Mouse (Mus musculus): ENCODE data around the gene Rspo3. TPM values are rescaled to one million over a fixed set of nuclear protein-coding genes. Genes with fewer than 3 reads are reported as not detected.
A peak's percentile ranks its signal among the peaks of the same experiment; 100 is the strongest.

The Rspo3 gene
- total RNA-seq, 2 experiments from 2014 or later = 12.4 to 14.5 TPM

- no peak for DNase-seq (ENCODE audit: low spot score in 2 of 2)
These were observed 94.4 kb downstream of the Rspo3 start for GRCm38 (mm10) chr10:29441297-29441696.

- peak; percentile 8 to 57 for DNase-seq (ENCODE audit: low spot score in 2 of 2)
These were observed 102.7 kb downstream of the Rspo3 start for GRCm38 (mm10) chr10:29432935-29433453.

DNA sequence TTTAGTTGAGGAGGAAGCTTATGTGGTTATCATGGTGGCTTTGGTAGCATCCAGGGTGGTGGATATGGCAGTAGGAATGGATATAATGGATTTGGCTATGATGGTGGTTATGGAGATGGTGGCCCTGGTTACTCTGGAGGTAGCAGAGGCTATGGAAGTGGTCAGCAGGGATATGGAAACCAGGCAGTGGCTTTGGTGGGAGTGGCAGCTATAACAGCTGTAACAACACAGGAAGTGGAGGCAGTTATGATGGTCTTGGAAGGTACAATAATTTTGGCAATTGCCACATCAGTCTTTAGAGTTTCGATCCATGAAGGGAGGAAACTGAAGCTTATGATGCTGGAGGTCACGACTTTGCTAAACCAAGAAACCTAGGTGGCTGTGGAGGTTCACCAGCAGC is 109.0 kb downstream of the Rspo3 start:
- DNase-seq (ENCODE audit: low spot score in 2 of 2) = no peak

DNA sequence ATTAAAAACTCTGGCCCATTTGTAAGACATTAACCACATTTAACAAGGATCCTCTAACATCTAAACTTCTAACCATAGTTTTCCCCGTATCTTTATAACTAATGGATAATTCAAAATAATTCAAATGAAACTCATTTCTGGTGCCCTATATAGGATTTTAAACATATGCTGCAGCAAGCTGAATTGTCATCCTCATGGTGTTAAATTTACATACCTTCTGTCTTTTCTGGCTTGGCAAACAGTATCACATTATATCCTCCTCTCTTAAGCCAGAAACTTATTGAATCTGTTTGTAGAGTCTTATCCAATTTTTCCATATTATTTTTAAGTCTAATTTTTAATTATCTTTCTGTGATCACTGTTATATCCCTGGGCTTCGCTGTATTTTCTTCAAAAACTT is 111.1 kb downstream of the Rspo3 start:
- no peak for DNase-seq (ENCODE audit: low spot score in 2 of 2)

GRCm38 (mm10) chr10:29414361-29414760 is 121.3 kb downstream of the Rspo3 start:
- DNase-seq (ENCODE audit: low spot score in 2 of 2) = no peak

DNA sequence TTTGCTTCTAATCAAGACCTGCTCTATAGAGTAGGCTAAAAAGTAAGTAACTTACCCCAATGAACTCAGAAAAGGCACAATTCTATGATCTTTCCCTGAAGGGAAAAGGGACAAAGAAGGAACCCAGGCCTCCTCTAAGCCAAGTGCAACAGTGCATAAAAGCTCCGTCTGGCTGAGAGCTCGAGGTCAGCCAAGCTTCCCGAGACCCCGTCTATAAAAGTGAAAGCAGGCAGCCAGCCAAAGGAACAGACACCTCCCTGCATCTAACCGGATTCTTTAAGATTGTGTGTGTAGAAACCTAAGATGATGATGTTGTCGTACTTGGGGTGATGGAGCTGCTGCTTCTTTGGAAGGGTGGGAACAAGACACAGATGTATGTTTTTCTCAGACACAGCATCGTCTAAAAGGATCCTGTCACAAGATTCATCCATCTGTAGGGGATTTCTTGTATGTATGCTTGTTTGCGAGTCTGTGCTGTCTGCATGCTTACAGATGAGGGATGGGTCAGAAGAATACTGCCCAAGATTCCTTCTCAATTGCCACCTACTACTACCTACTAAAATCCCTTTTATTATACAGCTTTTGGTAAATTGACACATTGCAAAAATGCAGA is 132.9 kb downstream of the Rspo3 start:
- DNase-seq (ENCODE audit: low spot score in 2 of 2) = no peak

Other genes starting within 250 kb of the Rspo3 start
- 10 to 100 TPM; 32.8 to 35.3 TPM for gene Echdc1, start 222.7 kb downstream of the Rspo3 start, total RNA-seq (2021)
- gene Rnf146, start 173.4 kb downstream of the Rspo3 start, total RNA-seq (2021) = 100 to 1,000 TPM; 100 to 111 TPM